Mouse (Mus musculus) granulocyte monocyte progenitor cell, adult 5-6 weeks (primary cell): ENCODE measurements around the gene Mettl2. TPM values are rescaled to one million over a fixed set of nuclear protein-coding genes. Genes with fewer than 3 reads are reported as not detected.

Experiments used
- ATAC-seq: replicated peaks from 2 replicates; pipeline ENCODE4 v1.8.0; 2016; ENCODE audit warnings: mild to moderate bottlenecking, moderate TSS enrichment, inconsistent platforms; ENCODE audit not compliant: poor library complexity, severe bottlenecking
- total RNA-seq, 2 experiments: library from RNA; stranded (forward) in 1 of 2; stranded (reverse) in 1 of 2; fragments of 200-712, 200-1000 nt in 1 of 2; fragments of >200 nt in 1 of 2; fragmentation: Nextera tagmentation in 1 of 2; gene quantifications; 2 replicates each; pipeline ENCODE4 v1.2.3; 2014 to 2017

Gene Mettl2
- total RNA-seq, 2 experiments from 2014 or later = 19.8 to 24.2 TPM

DNA sequence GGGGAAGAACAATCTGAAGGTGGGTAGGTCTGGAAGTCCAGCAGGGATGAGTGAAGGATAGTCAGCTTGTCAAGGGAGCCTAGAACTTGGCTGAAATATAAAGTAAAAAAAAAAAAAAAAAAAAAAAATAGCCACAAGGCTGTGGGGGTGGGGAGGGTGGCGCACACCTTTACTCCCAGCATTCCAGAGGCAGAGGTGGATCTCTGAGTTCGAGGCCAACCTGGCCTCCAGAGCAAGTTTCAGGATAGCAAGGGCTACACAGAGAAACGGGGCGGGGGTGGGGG lies 25.7 kb downstream of the Mettl2 start:
- no peak for ATAC-seq

DNA sequence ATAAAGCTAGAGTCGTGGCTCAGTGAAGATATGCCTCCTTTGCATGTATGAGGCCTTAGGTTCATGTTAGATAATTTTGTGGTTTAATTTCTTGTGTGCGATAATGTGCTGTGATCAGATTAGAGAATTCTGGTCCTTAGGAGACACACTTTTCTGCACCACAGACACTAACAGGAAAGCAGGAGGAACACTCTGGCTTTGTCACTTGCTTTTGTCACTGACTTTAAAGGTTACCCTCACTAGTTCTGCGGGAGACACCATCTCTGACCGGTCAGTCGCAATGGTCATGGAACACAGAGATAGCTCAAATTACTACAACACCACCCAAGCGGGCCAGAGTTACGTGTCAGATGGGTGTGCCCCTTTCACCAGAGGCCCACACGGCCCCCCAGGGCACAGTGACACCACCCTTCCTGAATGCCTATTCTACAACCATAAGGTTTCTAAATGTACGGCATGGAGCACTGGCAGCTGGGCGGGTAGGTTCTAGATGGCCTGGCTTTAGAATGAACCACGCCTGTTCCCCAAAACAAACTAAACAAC lies 26.2 kb downstream of the Mettl2 start:
- ATAC-seq = no peak

DNA sequence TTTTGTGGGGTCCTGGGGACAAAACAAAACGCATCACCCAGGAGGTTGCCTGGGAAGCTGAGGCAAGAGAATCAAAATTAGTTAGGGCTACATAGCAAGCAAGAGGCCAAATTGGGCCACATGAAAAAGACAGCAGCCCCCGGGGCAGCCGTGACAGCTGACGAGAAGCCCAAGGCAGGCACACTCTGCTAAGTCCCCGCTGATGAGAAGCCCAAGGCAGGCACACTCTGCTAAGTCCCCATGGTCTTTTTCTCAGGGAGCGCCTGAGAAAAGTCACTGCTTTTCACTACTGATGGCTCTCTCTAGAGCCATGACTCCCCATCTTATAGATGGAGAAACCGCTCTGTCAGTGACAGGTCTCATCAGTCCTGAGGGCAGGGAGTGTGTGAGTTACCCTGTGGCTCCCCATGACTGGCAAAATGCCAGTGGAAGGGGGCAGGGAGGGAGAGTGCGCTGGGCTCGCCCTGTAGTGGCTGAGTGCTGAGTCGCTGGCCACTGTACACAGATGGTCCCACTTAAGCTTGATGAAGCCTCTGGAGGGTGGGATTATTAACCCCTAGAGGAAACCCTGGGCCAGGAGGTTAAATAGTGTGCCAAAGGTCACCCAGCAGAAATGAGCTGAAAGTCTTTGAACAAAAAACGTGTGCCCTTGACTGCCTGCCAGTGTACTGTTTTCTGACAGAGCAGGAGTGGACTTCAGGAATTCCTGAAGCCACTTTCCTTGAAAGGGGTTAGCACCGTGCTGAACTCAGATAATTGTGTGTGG lies 27.0 kb downstream of the Mettl2 start:
- ATAC-seq = no peak

DNA sequence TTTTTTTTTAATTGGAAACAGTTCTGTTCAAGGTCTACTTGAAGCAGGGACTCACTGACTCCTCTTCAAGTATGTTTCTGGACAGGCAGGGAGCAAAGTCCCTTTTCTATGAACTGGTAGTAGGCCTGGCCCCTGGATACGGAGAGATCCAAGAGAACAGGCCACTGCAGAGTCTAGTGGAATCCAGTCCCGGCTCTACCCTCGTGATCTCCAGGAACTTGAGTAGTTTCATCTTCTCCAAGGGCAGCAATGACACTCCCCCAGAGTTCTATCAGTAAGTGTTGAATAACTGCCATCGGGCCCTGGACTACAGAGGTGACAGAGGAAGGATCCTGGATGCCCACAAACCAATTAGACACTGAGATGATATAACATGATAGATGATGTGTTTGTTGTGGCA lies 29.7 kb downstream of the Mettl2 start:
- no peak for ATAC-seq

DNA sequence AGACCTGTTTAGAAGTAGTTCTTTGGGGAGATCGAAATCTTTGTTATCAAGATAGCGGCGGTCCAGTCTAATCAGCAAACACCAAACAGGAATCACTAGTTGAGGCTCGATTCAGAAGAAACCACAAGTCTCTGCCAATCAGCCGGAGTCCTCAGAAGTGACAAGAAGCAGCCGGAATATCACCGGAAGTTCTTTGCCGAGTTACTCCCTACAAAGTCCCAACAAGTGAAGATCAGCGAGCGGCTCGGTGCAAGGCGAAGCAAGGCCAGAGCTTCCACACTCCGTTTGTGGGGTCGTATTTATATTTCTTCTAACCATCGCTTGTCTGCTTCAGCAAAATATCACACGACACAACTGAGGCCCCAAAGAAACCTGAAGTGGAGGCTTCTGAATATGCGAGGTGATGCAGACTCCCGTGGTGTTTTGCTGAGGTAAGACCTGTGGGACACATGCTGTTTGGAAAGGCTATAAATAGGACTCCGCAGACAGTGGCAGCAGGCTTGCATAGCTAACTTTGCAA lies 30.6 kb downstream of the Mettl2 start:
- ATAC-seq = no peak

DNA sequence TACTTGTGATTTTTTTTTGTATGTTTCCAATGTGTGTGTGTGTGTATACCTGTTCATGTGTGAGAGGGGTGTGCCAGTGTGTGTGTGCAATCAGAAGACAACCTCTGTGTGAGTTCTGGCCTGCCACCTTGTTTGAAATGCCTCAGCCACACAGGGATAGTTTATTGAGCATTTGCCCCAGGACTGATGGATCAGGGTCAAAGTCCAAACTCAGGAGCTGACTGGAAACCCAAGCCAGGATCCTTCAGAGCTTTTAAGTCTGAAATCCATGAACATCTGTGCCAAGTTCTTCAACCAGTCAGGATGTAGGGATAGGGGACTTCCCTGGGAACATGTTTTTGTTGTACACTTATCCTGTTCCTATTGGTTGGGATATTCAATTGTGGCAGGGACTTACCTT lies 31.8 kb downstream of the Mettl2 start:
- ATAC-seq = no peak

DNA sequence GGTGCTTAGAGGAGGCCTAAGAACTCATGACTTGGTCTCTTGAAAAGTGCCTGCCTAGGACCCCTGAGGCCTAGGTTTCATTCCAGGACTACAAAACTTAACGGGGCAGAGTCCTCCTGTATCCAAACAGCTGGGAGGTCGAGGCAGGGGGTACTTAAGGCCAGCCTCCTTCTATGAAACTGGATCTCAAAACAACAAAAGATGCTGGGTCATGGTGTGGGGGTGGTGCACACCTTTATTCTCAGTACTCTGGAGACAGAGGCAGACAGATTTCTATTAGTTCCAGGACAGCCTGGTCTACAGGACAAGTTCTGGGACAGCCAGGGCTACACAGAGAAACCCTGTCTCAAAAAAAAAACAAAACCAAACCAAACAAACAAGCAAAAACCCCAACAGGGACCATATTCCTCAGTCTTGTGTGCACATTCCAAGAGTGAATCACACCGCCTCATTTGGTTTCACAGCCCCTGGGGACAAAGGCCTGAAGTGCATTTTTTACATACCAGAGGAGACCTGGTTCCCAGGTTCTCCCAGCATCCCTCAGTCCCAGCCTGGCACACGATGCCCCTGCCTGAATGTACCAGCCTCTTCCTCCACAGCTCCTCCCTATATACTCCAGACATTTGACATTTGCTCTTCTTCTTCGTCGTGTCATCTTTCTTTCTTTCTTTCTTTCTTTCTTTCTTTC lies 33.6 kb downstream of the Mettl2 start:
- no peak for ATAC-seq

DNA sequence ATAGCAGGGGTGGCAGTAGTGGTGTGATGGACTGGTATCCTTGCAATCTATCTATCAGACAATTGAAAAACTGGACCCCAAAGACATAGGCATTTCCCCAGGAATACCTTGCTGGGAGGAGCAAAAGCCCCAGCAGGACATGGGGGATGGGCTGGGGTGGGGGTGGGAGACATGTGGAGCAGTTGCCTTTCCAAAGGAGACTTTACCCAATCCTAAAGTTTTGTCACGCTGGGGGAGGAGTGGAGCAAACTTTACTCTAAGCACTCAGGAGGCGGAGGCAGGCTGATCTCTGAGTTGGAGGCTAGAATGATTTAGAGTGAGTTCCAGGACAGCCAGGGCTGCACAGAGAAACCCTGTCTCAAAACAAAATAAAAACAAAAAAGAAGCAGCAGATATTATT lies 35.2 kb downstream of the Mettl2 start:
- no peak for ATAC-seq

DNA sequence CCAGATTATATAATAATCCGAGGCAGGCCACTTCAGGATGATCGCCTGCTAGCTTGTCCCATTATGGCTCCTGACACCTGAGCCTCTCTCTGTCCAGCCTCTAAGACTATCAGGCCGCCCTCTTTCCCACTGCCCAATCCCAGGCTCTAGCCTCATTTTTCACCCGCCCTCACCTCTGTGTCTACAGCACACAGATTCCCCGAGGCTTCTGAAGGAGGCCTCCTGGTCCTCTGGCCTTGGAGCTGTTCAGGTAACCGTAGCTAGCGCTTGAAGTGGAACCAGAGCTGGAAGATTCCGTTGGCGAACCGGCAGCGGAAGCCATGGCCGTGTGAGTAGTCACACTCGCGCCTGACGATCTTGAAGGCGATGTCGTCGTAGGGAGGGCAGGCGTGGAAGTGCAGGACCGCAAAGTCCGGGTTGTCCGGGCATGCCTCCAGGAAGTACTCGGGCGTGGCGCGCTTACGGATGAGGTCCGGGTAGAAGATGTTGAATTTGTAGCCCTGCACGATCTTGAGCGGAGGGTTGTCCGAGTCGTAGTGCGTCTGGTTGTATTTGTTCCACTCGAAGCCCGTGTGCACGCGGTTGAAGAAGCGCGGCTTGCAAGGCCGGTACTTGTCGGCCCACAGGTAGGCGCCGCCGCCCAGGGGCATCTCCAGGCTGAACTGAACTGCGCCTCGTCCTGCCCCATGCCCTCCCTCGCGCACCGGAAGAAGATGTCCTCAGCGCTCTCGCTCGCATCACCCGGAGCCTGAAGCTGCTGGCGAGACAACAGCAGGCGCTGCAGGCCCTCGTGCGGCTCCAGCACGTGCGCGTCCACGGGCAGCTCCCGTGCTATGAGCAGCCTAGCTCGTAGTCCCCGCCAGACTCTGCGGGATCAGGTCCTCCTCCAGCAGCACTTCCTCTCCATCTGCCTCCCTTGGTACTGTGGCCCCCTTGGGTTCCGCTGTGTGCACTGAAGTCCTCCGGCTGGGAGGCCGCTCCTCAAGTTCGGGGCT lies 38.6 kb downstream of the Mettl2 start:
- no peak for ATAC-seq

DNA sequence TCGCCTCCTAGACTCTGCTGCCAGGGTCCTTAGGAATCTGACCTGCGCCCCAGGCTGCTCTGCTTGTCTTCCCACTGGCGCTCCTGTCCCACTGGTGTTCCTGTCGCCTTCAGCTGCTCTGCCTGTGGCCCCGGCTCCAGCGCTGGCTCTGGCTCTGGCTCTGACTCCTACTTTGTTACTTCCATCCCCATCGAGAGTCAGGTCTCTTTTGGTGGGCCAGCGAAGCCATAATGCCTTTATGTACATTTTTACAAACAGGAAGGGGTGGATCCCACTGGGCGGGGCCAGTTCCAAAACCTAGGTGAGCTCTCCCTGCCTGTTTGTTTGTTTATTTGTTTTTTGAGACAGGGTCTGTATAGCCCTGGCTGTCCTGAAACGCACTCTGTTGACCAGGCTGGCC lies 40.6 kb downstream of the Mettl2 start:
- ATAC-seq = no peak

DNA sequence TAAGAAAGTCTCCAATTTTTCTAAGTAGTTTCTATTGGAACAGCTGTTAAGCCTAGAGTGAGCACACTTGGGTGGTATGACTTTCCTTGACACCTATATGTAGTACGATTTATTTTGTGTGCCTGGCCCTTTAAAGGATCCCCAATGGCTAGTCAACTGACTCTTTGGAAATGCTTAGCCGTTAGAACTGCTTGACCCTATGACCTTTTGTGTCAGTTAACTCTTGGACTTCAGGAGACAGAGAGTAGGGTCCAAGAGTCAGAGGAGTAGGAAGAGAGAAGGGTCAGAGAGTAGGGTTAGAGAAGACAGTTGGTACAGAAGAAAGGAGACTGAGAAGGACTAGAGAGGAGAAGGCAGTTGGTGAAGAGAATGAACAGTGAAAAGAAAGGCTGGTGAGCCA lies 52.3 kb downstream of the Mettl2 start, which contains the start of gene Tlk2:
Gene Tlk2 (plus strand): TSS at position 292 of the 400 bp plus-strand sequence.
- no peak for ATAC-seq

DNA sequence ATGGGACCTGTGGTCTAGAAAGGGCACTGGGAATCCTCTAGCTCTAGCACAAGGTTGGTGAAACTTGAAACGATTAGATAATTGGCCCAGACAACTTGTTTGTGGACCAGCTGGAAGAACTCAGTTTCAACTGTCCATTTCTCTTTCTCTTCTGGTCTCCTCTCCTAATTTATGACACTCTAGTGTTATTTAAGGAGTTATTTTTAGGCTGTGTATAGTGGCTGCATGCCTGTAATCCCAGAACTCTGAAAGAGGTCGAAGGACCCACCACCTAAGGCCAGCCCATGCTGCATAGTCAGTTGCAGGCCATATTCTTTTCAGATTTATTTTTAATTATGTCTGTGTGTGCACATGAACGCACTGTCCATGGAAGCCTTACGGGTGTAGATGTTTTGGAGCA lies 53.3 kb downstream of the Mettl2 start:
- no peak for ATAC-seq

DNA sequence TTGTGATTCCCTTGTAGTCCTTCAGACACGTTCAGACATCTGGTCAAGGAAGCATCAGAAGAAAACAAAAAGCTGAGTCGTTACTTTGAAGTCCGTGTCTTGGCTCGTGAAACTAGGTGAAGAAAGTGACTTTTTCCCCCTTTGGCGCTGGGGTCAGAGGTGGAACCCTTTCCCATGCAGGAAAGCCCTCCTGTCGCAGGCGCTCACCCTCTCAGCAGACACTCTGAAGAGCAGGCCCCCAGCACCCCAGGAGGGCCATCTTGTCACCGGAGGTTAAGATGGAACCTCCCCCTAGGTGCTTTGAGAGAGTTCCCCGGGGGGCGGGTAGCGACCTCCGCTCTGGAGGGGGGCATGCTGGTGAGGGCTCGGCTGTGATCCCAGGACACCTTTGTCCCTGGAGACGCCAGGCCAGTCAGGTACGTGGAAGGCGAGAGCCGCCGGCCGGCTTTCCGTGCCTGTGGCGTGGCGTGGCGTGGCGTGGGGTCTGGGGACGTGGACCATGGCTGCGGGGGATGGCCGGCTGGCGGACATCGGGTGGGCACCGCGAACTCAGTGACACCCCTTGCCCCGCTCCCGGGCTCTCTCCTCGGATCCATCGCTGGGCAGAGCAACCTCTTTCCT lies 54.4 kb downstream of the Mettl2 start:
- ATAC-seq = peak; percentile 13

DNA sequence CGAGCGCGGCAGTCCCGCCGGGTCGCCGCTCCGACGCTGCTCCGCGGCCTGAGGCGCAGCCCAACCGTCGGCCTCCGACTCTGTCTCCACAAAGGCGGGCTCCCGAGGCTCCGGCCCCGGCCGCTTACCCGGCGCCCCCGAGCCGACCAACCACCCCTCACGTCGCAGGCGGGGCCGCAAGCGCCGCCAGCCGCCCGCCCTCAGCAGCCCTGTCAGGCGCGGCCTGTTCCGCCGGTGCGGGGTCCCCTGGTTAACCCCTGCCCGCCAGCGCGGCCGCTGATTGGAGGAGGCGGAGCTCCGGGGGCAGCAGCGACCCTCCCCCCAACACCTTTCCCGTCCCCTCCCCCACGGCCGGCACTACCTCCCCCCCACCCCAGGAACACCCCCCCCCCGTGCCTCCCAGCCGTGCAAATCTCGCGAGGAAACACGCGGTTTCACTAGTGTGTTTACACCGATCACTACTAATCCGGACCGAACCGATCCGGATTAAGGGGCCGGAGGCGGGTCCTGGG lies 55.0 kb downstream of the Mettl2 start:
- peak; percentile 85 for ATAC-seq

DNA sequence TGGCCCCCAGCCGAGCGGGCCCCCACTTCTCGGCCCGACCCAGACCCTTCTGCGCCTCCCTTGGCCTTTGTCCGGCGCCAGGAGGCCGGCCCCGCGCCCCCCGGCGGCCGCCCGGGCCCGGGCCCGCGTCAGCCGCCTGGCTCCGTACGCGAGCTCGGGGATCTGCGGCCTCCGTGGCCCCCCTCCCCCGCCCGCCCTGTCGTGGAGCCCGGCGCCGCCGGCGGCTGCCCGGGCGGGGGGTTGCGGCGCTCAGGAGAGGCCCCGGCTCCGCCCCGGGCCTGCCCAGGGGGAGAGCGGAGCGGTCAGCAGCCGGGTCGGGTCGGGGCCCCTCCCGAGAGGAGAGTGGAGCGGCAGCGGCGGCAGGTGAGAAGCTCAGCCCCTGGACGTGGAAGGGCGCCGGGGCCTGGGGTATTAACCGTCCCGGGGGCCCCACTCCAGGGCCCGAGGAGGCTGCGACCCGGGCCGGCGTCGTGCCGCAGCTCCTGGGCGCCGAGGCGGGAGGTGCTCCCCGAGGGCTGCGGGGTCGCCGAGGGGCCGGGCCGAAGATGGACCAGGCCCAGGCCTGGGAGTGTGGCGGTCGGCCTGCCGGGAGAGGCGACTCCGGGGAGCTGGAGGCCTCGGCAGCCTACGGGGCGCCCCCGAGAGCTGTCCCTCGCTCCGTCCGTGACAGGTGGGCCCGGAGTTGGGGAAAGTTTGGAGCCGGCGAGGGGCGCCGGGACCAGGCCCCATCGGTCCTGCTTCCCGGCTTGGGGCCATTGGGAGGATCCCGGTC lies 55.6 kb downstream of the Mettl2 start:
- peak; percentile 15 for ATAC-seq

DNA sequence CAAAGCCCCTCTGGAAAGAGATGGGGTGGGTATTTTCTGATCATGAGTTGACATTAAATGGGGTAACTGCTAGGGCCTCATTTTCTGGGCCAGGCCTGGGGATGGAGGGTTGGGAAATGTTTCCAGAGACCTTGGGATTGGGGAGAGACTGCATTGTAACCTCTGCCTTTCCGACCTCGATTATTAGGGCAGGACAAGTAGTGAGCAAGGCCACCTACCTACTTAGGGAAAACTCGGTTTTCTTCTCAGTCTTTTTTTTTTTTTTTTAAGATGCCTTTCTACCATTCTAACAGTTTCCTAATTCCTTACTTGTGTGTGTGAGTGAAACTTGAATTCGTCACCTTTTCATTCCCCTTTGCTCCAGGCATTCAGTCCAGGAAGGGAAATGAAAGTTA lies 56.2 kb downstream of the Mettl2 start:
- no peak for ATAC-seq

DNA sequence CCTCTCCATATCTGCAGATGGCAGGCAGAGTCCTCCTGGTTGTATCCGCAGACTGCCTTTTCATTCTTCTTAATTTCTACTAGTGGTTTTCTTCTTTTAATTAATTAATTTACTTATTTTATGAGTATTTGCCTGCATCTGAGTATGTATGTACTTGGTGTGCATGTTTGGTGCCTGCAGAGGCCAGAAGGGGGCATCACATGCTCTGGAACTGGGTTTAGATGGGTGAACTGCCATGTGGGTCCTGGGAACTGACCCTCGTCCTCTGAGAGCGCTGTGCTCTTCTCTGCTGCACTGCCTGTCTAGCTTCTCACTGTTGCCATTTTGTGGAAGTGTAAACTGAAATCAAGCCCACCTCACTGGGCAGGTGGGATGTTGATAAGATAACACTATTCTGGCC lies 58.5 kb downstream of the Mettl2 start:
- no peak for ATAC-seq
